Mouse (Mus musculus) midbrain, embryonic 12.5 days (tissue): Measurements from ENCODE around the gene Git1. TPM values are rescaled to one million over a fixed set of nuclear protein-coding genes. Genes with fewer than 3 reads are reported as not detected.
A peak's percentile ranks its signal among the peaks of the same experiment; 100 is the strongest.

Source experiments
- ATAC-seq: fragments of 200-750 bp; cut with Nextera tagmentation; 2 replicates; pipeline ENCODE4 v1.8.0; 2017; ENCODE audit warnings: low read depth, moderate TSS enrichment, moderate library complexity; ENCODE audit not compliant: low FRiP score
- H3K27ac ChIP-seq: fragments of 300-500 bp; sonication (generic); replicated peaks from 2 replicates; pipeline ENCODE4 v1.5.1; 2016; ENCODE audit warnings: mild to moderate bottlenecking
- H3K27me3 ChIP-seq: fragments of 300-500 bp; sonication (generic); 2 replicates; pipeline ENCODE4 v1.6.1; 2016; ENCODE audit warnings: mild to moderate bottlenecking
- H3K36me3 ChIP-seq: fragments of 300-500 bp; sonication (generic); 2 replicates; pipeline ENCODE4 v1.6.1; 2016
- H3K4me1 ChIP-seq: fragments of 300-500 bp; sonication (generic); 2 replicates; pipeline ENCODE4 v1.6.1; 2016
- H3K4me2 ChIP-seq: fragments of 300-500 bp; sonication (generic); replicated peaks from 2 replicates; pipeline ENCODE4 v1.6.1; 2016; ENCODE audit warnings: mild to moderate bottlenecking, moderate library complexity
- H3K4me3 ChIP-seq: fragments of 300-500 bp; sonication (generic); 2 replicates; pipeline ENCODE4 v1.5.1; 2016; ENCODE audit warnings: mild to moderate bottlenecking
- H3K9ac ChIP-seq: fragments of 300-500 bp; sonication (generic); replicated peaks from 2 replicates; pipeline ENCODE4 v1.6.1; 2016; ENCODE audit warnings: mild to moderate bottlenecking, moderate library complexity
- H3K9me3 ChIP-seq: fragments of 300-500 bp; sonication (generic); 2 replicates; pipeline ENCODE4 v1.6.1; 2016; ENCODE audit warnings: mild to moderate bottlenecking
- WGBS: fragments of 180-500 bp; shearing (Covaris S2); methylation state at CpG from one replicate; pipeline ENCODE4 v1.1.7; 2016; 5-methylcytosine and 5-hydroxymethylcytosine counted together
- polyA plus RNA-seq: library from polyadenylated mRNA; unstranded; fragments of >200 nt; fragmentation: Nextera tagmentation; extraction: Ambion mirVana; gene quantifications from 2 replicates; pipeline ENCODE4 v1.2.1, GENCODE M21; 2016

The Git1 gene
- polyA plus RNA-seq = 12.9 and 13.0 TPM in 2 replicates

GRCm38 (mm10) chr11:77493512-77494343, at the start of gene Git1:
Git1 (plus strand) TSS chr11:77493562.
- H3K36me3 ChIP-seq = no peaks in the 10 kb centered on the region
- WGBS = 2% methylated on average over 57 of the region's 74 CpGs
- ATAC-seq = no peak
- H3K9ac ChIP-seq = peak within 1 kb of the TSS; percentile 97
- peak within 1 kb of the TSS; percentile 89 for H3K27ac ChIP-seq
- no peaks in the 10 kb centered on the region for H3K27me3 ChIP-seq
- H3K4me2 ChIP-seq = peak within 1 kb of the TSS; percentile 98
- no peaks in the 10 kb centered on the region for H3K9me3 ChIP-seq
- peak within 1 kb of the TSS; percentile 97 for H3K4me3 ChIP-seq
- peaks cover 71% of the 10 kb centered on the region for H3K4me1 ChIP-seq

GRCm38 (mm10) chr11:77444939-77445338, 48.4 kb upstream of the Git1 start:
- Histone ChIP-seq H3K9me3 (no peaks in the 10 kb centered on the region), H3K4me1 (no peaks in the 10 kb centered on the region), H3K4me3 (no peak overlapping the region), H3K36me3 (peaks cover 30% of the 10 kb centered on the region), H3K27me3 (no peaks in the 10 kb centered on the region), H3K4me2 (no peak overlapping the region), H3K27ac (no peak overlapping the region), H3K9ac (no peak overlapping the region)
- ATAC-seq = no peak
- WGBS = 83% methylated on average over 2 of the region's 2 CpGs

- Histone ChIP-seq H3K36me3 (peaks cover 29% of the 10 kb centered on the region), H3K27ac (no peak overlapping the region), H3K4me3 (no peak overlapping the region), H3K4me2 (no peak overlapping the region), H3K9me3 (no peaks in the 10 kb centered on the region), H3K9ac (no peak overlapping the region), H3K4me1 (no peaks in the 10 kb centered on the region), H3K27me3 (no peaks in the 10 kb centered on the region)
- WGBS = 62% methylated on average over 6 of the region's 6 CpGs
- no peak for ATAC-seq
These were observed 46.7 kb upstream of the Git1 start for GRCm38 (mm10) chr11:77446628-77447041.

- Histone ChIP-seq H3K4me2 (no peak overlapping the region), H3K4me3 (no peak overlapping the region), H3K36me3 (peaks cover 31% of the 10 kb centered on the region), H3K9ac (no peak overlapping the region), H3K4me1 (no peaks in the 10 kb centered on the region), H3K9me3 (no peaks in the 10 kb centered on the region), H3K27ac (no peak overlapping the region), H3K27me3 (no peaks in the 10 kb centered on the region)
- 96% methylated on average over 7 of the region's 7 CpGs for WGBS
- ATAC-seq = no peak
These were observed 44.1 kb upstream of the Git1 start for GRCm38 (mm10) chr11:77449224-77449623.

GRCm38 (mm10) chr11:77451670-77452069, 41.7 kb upstream of the Git1 start:
- Histone ChIP-seq H3K4me3 (no peak overlapping the region), H3K4me2 (no peak overlapping the region), H3K27ac (no peak overlapping the region), H3K36me3 (peaks cover 46% of the 10 kb centered on the region), H3K4me1 (no peaks in the 10 kb centered on the region), H3K9ac (no peak overlapping the region), H3K27me3 (no peaks in the 10 kb centered on the region), H3K9me3 (no peaks in the 10 kb centered on the region)
- 93% methylated on average over 2 of the region's 2 CpGs for WGBS
- no peak for ATAC-seq

GRCm38 (mm10) chr11:77453388-77453787, 40.0 kb upstream of the Git1 start:
- WGBS = 96% methylated on average over 2 of the region's 2 CpGs
- peaks cover 46% of the 10 kb centered on the region for H3K36me3 ChIP-seq
- H3K4me1 ChIP-seq = no peaks in the 10 kb centered on the region

GRCm38 (mm10) chr11:77455770-77456510, 37.4 kb upstream of the Git1 start:
- no peak for ATAC-seq
- Histone ChIP-seq H3K4me1 (no peaks in the 10 kb centered on the region), H3K27ac (no peak overlapping the region), H3K27me3 (peaks cover 9% of the 10 kb centered on the region), H3K36me3 (peaks cover 26% of the 10 kb centered on the region), H3K4me3 (no peak overlapping the region), H3K9me3 (no peaks in the 10 kb centered on the region), H3K9ac (no peak overlapping the region), H3K4me2 (no peak overlapping the region)
- WGBS = 90% methylated on average over 9 of the region's 9 CpGs

More at GRCm38 (mm10) chr11:77453388-77453787, 40.0 kb upstream of the Git1 start:
- Histone ChIP-seq H3K4me3 (no peak overlapping the region), H3K9ac (no peak overlapping the region), H3K27me3 (no peaks in the 10 kb centered on the region), H3K4me2 (no peak overlapping the region), H3K9me3 (no peaks in the 10 kb centered on the region), H3K27ac (no peak overlapping the region)
- ATAC-seq = no peak

- WGBS = 89% methylated on average over 6 of the region's 6 CpGs
- H3K36me3 ChIP-seq = peaks cover 26% of the 10 kb centered on the region
These were observed 36.5 kb upstream of the Git1 start for GRCm38 (mm10) chr11:77456866-77457265.

GRCm38 (mm10) chr11:77461856-77462255, 31.5 kb upstream of the Git1 start:
- no peak for ATAC-seq
- peak overlapping the region; percentile 98 for H3K4me2 ChIP-seq
- peaks cover 68% of the 10 kb centered on the region for H3K27me3 ChIP-seq
- H3K36me3 ChIP-seq = no peaks in the 10 kb centered on the region
- H3K9me3 ChIP-seq = no peaks in the 10 kb centered on the region
- peak overlapping the region; percentile 59 for H3K4me3 ChIP-seq
- H3K9ac ChIP-seq = peak overlapping the region; percentile 60; the same call in 1 of the 2 replicates
- WGBS = 4% methylated on average over 6 of the region's 6 CpGs
- peaks cover 14% of the 10 kb centered on the region for H3K4me1 ChIP-seq
- no peak overlapping the region for H3K27ac ChIP-seq

More at GRCm38 (mm10) chr11:77456866-77457265, 36.5 kb upstream of the Git1 start:
- Histone ChIP-seq H3K27me3 (peaks cover 18% of the 10 kb centered on the region), H3K4me3 (no peak overlapping the region), H3K4me2 (no peak overlapping the region), H3K9ac (no peak overlapping the region), H3K4me1 (peaks cover 1% of the 10 kb centered on the region), H3K27ac (no peak overlapping the region), H3K9me3 (no peaks in the 10 kb centered on the region)
- ATAC-seq = no peak

GRCm38 (mm10) chr11:77462283-77463100, 30.9 kb upstream of the Git1 start, which contains the start of gene Coro6:
Coro6 (plus strand) TSS chr11:77462411.
- H3K27ac ChIP-seq = no peak within 1 kb of the TSS
- WGBS = under 1% methylated on average over 61 of the region's 73 CpGs

GRCm38 (mm10) chr11:77463101-77463445, 30.3 kb upstream of the Git1 start:
- Histone ChIP-seq H3K4me2 (peak overlapping the region; percentile 98), H3K27me3 (peaks cover 80% of the 10 kb centered on the region), H3K9me3 (no peaks in the 10 kb centered on the region), H3K27ac (no peak overlapping the region), H3K9ac (no peak overlapping the region), H3K4me1 (peaks cover 23% of the 10 kb centered on the region), H3K36me3 (no peaks in the 10 kb centered on the region), H3K4me3 (peak overlapping the region; percentile 59; the same call in 1 of the 2 replicates)
- 39% methylated on average over 8 of the region's 8 CpGs for WGBS
- no peak for ATAC-seq

More at GRCm38 (mm10) chr11:77462283-77463100, 30.9 kb upstream of the Git1 start, which contains the start of gene Coro6:
- no peaks in the 10 kb centered on the region for H3K36me3 ChIP-seq
- H3K9ac ChIP-seq = peak within 1 kb of the TSS; percentile 60
- peaks cover 75% of the 10 kb centered on the region for H3K27me3 ChIP-seq
- H3K9me3 ChIP-seq = no peaks in the 10 kb centered on the region
- peaks cover 18% of the 10 kb centered on the region for H3K4me1 ChIP-seq
- peak within 1 kb of the TSS; percentile 98 for H3K4me2 ChIP-seq
- 0 out of 2 replicates have a peak, but pooled peaks have one; percentile 30 for ATAC-seq
- peak within 1 kb of the TSS; percentile 59 for H3K4me3 ChIP-seq
